Mouse (Mus musculus) WW6 (cell line): ENCODE results near the gene Nkiras2.
A peak's percentile ranks its signal among the peaks of the same experiment; 100 is the strongest.
"Not testable (repeated sequence)": the region's sequence is repeated elsewhere in the genome, so short reads cannot be mapped to it uniquely, and the experiment has no call there.

Experiments used
- DNase-seq: peaks from one replicate; pipeline ENCODE4 v3.0.0-alpha.2; 2013; ENCODE audit warnings: low read depth, low spot score

Nkiras2 gene

DNA sequence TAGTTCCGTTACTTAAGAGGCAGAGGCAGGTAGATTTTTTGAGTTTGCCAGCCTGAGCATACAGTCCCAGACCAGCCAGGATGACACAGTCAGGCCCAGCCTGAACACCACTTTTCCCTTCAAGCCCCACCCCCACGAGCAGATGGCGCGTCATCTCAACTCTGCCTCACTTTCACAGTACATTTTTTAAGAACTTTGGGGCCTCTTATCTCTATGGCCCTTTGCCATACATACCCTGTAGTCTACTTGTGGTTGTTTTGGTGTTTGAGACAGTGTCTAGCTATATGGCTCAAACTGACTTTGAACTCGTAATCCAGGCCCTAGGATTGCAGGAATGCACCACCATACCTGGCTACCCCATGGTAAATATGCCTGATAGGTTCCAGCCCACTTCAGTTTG lies 9.0 kb downstream of the Nkiras2 start:
- DNase-seq: no peak

DNA sequence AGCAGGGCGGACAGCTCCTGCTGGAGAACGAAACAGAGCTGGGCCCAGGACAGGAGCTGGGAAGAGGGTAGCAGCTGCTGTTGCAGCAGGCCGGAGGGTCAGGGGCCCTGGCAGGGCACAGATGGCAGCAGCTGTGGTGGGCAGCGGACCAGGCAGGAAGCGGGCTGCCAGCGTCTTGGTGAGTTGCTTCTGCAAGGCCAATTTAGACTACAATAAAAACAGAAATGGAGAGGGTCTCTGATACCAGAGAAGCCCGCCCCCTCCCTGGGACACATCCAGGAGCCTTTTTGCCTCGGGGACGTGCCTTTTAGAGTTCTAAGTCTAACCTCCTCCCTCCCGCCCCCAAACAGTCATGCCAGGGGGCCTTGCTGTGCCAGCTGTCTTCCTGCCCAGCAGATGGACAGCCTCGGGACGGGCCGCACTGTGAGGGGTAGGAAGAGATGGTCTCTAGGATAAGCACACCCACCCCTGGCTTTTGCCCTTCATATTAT lies 9.9 kb downstream of the Nkiras2 start:
- no peak for DNase-seq

DNA sequence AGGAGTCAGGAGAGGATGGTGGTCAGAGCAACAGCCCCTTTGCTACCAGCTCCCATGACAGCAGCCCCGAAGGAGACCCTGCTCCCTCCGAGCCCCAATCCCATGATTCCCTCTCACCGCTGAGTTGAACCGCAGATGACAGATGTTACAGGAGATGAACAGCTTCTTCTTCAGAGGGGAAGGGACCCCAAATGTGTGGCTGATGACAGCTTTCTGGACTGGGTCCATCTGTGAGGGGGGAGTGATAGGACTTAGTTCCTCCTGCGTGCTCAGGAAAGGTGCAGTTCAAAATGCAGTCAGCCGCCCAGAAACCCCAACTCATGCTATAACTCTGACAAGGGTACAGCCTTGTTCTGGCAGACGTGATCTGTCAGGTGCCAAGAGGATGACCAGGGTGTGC lies 15.5 kb downstream of the Nkiras2 start:
- no peak for DNase-seq

DNA sequence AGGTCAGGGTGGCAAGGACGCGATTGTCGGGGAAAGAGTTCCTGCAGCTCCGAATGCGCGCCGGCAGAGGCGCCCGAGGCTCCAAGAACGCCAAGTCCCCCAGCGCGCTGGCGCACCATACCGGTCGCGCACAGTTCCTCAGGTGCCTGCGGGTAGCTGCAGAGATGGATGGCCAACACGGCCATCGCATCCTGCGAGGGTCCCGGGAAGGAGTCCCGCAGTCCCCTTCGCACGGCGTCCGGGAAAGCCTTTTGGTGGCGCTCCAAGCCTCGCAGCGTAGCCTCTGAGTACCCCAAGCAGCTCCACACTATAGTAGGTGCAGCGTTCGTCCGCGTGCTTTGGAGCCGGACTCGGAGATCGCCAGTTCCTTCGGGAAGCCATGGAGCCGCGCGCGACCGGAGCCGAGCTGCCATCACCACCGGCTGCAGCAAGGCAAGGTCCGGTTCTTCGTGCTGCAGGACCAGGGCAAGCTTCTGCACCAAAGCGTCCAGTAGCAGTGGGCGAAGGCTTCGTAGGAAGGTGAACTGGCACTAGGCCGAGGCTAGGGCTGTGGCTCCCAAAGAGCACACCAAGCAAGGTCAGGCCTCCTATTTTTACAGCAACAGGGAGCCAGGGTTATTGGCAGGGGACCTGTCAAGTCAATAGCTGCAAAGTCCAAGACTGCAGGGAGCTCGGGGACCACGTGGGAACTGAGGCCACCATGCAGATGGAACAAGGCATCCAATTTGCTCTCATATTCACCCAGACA lies 21.3 kb downstream of the Nkiras2 start:
- DNase-seq: peak; percentile 85

DNA sequence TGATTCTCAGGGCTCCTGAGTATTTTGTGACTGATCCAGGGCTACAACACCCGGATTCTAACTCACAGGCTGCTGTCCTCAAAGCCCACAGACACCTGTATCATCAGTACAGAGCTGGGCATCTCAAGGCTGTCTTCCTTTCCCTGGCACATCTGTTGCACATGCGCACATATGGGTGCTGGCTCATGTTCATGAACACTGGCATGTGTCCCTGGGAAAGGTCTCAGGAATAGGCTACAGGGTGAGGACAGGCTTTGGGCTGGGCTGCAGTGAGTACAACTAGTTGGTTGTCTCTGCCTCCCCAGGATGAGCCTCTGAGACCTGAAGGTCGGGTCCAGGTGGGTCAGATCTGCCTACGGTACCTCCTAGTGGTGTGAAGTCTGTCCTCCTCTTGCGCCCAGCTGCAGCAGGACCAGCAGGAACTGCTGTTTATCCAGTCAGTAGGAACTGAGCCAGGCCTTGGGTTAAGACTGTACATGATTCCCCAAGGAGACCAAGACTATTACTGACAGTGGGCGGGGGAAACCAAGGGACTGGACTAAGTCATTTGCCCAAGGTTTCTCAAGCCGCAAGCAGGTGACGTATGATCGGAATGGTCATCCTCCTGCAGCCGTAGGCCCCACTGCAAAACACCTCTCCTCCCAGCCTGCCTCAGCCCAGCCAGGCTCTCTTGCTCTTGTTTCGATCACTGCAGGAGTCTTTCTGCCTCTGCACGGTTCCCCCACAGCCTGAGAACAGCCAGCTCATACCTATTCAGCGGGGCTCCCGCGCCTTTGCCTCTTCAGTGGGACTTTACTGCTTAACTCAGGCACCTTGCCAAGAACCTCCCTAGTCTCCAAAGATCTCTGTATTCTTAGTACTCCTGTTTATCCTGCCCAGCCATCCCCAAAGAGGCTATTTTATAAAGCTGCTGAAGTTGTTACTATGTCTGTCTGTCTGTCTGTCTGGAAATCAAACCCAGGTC lies 24.9 kb downstream of the Nkiras2 start:
- DNase-seq: no peak

DNA sequence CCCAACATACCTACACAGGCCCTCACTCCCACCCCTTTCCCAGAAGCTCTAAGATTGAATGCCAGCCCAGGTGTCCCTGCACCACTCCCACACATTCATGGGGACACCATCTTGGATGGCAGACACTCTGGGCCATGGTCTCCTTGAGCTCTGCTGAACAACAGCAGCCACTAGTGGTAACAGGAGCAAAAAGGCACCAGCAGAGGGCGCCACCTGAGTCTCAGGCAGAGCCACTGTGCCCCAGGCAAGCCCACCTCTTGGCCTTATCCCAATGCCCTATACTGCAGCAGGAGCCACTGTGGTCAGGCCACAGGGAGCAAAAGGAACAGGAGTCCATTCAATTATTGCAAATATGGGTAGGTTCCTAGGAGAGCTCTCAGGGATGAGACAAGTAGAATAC lies 27.2 kb downstream of the Nkiras2 start:
- DNase-seq: peak; percentile 83

DNA sequence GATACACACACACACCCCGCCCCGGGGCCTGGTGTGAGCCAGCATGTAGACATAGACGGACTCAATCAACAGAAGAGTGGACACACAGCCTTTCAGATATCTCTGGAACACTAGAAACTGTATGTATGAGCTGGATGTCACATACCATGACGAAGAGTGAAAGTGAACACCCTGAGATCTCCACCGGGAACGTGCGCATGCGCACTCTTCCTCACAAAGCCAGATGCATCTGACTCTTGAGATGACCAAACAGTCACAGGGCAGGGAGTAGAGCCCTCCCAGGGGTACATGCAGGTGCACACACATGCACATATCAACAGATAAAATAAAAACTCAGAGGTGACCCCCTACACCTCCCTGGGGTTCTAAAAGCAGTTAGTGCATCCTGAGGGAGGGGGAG lies 29.4 kb downstream of the Nkiras2 start:
- no peak for DNase-seq

DNA sequence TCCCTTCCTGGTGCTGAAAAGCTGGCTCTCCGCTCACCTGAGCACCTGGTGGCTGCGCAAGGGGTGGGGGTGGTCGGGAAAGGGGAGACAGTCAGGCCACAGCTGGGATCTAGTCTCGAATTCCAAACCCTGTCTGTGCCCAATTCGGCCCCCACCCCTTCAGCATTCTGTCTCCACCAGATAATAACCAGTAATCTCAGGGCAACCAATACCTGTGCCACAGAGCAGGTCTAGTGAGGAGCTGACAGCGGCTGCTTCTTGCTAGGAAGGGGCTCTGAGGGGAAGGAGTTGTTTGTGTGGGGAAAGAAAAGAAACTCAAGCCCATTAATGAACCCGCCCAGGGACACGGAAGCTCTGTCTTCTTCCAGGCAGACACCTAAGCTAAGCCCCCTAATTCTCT lies 32.2 kb downstream of the Nkiras2 start:
- no peak for DNase-seq

DNA sequence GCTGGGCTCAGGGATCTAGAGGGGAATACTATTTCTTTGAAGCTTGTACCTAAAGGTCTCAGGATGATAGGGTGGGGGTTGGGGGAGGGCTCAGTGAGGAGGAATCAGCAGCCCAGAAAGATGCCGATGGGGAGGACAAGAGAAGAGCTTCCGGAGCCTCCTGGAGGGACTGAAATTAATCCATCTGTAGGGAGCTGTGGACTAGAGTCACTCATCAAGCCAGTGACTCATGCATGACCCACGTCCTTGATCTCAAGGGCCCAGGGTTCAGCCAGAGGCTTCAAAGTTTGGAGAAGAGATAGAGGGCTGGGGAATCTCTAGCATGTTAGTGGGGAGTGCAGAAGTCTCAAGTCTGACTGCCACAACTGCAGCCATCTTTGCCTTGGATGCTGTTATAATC lies 32.7 kb downstream of the Nkiras2 start:
- no peak for DNase-seq

DNA sequence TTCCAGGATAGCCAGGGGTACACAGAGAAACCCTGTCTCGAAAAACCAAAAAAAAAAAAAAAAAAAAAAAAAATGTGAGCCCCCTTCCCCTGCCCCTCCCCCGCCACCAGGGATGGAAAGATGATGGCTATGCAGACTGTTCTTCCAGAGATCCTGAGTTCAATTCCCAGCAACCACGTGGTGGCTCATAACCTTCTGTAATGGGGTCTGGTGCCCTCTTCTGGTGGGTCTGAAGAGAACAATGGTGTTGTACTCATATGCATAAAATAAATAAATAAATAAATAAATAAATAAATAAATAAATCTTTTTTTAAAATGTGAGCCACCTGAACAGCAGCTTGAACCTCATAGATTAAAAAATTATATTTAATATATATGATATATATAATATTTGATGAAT lies 36.5 kb downstream of the Nkiras2 start:
- DNase-seq: not testable (repeated sequence)

DNA sequence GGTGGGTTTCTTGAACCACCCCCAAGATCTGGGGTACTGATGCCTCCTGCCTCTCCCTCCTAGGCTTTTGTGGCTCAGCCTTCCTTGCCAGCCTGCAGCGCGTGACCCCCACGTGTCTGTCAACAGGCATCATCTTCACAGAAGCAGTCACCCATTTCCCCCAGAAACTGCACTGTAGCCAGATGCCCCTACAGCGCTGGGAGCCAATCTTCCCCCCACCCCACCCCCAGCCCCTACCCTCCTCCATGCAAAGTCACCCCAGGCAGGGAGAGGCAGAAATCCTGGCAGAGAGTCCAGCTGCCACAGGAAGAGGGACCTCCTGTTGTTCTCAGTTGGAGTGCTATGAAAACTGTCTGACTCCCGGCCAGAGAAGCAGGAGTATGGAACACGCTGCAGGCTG lies 37.4 kb downstream of the Nkiras2 start:
- no peak for DNase-seq

DNA sequence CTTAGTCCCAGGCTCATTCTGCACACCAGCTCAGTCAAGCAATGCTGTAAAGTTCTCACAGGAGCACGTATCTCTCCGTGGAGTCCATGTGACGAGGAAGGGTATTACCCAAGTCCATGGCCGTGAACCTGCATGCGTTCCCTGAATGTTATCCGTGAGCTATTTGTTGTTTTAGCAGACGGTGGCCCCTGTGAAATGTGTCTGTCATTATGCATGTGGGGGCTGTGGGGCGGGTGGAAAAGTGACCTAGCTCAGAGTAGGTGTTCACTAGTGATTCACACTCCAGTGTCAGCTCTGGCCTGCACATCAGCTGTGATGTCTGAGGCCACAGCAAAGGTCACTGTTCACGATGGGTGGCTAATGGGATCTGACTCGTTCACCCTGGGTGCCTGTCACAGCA lies 40.8 kb downstream of the Nkiras2 start:
- no peak for DNase-seq

DNA sequence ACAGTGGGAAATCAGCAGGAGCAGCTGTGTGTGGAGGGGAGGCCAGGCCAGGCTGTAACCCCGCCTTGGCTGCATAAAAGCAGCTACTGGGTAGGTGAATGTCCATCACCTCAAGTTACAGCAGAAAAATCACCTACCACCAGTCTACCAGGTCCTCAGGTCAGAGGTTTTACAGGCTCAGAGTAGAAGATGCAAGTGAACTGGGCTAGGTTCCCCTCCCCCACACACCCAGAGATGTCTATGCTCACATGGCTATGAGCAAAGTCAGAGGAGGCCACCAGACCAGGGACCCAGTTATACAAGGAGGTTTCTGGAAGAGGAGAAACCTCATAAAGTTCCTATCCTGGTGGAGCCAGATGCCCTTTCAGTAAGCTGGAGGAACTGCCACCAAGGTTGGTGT lies 52.0 kb downstream of the Nkiras2 start:
- DNase-seq: no peak

DNA sequence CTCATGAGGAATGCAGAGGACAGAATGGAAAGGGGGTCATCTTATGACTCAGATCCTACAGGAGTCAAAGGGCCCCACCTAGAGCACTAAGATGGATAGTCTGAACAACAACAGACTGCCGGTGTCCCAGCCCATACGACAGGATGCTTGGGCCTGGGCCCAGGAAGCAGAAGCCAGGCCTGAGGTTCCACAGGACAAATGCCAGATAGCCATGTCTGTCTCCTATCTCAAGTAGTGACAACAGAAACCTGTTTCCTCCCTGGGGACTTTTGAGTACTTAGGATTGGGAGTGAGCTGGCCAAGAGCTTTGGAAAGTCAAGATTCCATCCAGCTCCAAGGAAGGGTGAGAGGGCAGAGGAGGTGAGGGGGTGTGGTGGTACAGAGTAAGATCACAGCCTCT lies 52.9 kb downstream of the Nkiras2 start:
- no peak for DNase-seq

DNA sequence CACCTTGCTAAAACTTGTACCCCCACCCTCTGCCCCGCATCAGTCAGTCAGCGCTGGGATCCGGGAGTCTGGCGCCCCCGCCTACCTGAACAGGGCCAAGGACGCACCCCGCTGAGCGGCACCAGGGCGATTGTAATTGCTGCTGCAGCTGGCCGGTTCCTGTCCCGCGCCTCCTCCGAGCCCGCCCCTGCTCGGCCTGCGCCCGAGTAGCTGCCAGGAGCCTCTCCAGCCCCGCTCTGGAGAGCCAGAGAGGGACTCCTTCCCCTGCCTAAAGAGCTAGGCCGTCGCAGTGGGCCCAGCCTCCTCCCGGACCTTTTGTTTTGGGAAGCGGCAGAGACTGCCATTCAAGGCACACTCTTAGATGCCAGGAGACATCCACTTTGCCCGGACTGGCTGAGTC lies 54.1 kb downstream of the Nkiras2 start:
- DNase-seq: peak; percentile 48
